Mouse (Mus musculus) kidney, postnatal 0 days (tissue): ENCODE data around the gene Nap1l4. TPM values are rescaled to one million over a fixed set of nuclear protein-coding genes. Genes with fewer than 3 reads are reported as not detected.
"Not testable (repeated sequence)": the region's sequence is repeated elsewhere in the genome, so short reads cannot be mapped to it uniquely, and the experiment has no call there.

Experiments
- ATAC-seq: fragments of 200-750 bp; cut with Nextera tagmentation; replicated peaks from 2 replicates; pipeline ENCODE4 v1.8.0; 2017; ENCODE audit warnings: low read depth, moderate number of reproducible peaks, moderate TSS enrichment, moderate library complexity; ENCODE audit not compliant: low FRiP score
- DNase-seq: peaks from one replicate; pipeline ENCODE4 v3.0.0-alpha.2; 2016; ENCODE audit warnings: low spot score
- H3K27ac ChIP-seq: fragments of 300-500 bp; sonication (generic); 2 replicates; pipeline ENCODE4 v1.5.1; 2014; ENCODE audit warnings: mild to moderate bottlenecking
- H3K27me3 ChIP-seq: fragments of 300-500 bp; sonication (generic); 2 replicates; pipeline ENCODE4 v1.6.1; 2014; ENCODE audit warnings: low read length, mixed read lengths; ENCODE audit not compliant: insufficient read depth
- H3K36me3 ChIP-seq: fragments of 300-500 bp; sonication (generic); 2 replicates; pipeline ENCODE4 v1.6.1; 2014; ENCODE audit warnings: low read length, mixed read lengths; ENCODE audit not compliant: insufficient read depth
- H3K4me1 ChIP-seq: fragments of 300-500 bp; sonication (generic); replicated peaks from 2 replicates; pipeline ENCODE4 v1.6.1; 2014; ENCODE audit warnings: antibody characterized with exemption, low read length, mixed read lengths; ENCODE audit not compliant: insufficient read depth
- H3K4me2 ChIP-seq: fragments of 300-500 bp; sonication (generic); 2 replicates; pipeline ENCODE4 v1.6.1; 2014; ENCODE audit warnings: mild to moderate bottlenecking, low read length, moderate library complexity, mixed read lengths
- H3K4me3 ChIP-seq: fragments of 300-500 bp; sonication (generic); replicated peaks from 2 replicates; pipeline ENCODE4 v1.5.1; 2014; ENCODE audit warnings: low read depth, low read length
- H3K9ac ChIP-seq: fragments of 300-500 bp; sonication (generic); 2 replicates; pipeline ENCODE4 v1.6.1; 2014; ENCODE audit warnings: low read depth, low read length
- H3K9me3 ChIP-seq: fragments of 300-500 bp; sonication (generic); replicated peaks from 2 replicates; pipeline ENCODE4 v1.6.1; 2016; ENCODE audit warnings: low read length, inconsistent platforms, mixed read lengths
- CTCF ChIP-seq: IDR thresholded peaks from 2 replicates; pipeline ENCODE4 v1.5.1; 2016; ENCODE audit warnings: antibody characterized with exemption, low read depth, mild to moderate bottlenecking, moderate library complexity
- WGBS: fragments of 180-500 bp; shearing (Covaris S2); extraction: QIAGEN DNeasy Blood & Tissue Kit; methylation state at CpG from one replicate; pipeline ENCODE4 v1.1.7; 2014; 5-methylcytosine and 5-hydroxymethylcytosine counted together
- polyA plus RNA-seq: library from polyadenylated mRNA; unstranded; fragments of >200 nt; fragmentation: Nextera tagmentation; extraction: Ambion mirVana; gene quantifications from 2 replicates; pipeline ENCODE4 v1.2.1, GENCODE M21; 2015

Gene Nap1l4
- polyA plus RNA-seq, 1 experiment from 2014 or later = 156 TPM

DNA sequence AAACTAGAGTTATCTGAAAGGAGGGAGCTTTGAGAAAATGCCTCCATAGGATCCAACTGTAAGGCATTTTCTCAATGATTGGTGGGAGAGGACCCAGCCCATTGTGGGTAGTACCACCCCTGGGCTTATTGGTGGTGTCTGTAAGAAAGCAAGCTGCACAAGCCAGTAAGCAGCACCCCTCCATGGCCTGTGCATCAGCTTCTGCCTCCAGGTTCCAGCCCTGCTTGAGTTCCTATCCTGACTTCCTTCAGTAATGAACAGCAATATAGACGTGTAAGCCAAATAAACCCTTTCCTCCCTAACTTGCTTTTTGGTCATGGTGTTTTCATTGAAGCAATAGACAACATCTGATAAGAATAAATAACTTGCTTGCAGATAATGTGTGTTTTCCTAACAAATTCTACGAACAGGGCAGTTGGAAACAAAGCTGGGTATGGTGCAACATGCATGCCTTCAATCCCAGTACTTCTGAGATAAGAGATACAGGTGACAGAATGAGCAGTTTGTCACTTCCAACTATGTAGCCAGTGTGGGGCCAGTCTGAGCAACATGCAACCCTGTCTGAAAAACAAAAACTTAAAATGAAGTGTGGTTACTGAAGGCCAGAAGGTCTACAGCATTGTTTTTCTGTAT, 798 bp upstream of the Nap1l4 start:
- ATAC-seq = peak; percentile 2; the same call in 1 of the 2 replicates
- Histone ChIP-seq H3K4me2 (peak overlapping the region; percentile 62), H3K9ac (peak overlapping the region; percentile 68), H3K9me3 (no peaks in the 10 kb centered on the region), H3K36me3 (peaks cover 5% of the 10 kb centered on the region; the same call in 1 of the 2 replicates), H3K27ac (peak overlapping the region; percentile 87), H3K27me3 (no peaks in the 10 kb centered on the region), H3K4me1 (peaks cover 11% of the 10 kb centered on the region), H3K4me3 (peak overlapping the region; percentile 66)
- WGBS = 31% methylated on average over 2 of the region's 2 CpGs
- no peak for TF ChIP-seq CTCF
- no peak for DNase-seq

DNA sequence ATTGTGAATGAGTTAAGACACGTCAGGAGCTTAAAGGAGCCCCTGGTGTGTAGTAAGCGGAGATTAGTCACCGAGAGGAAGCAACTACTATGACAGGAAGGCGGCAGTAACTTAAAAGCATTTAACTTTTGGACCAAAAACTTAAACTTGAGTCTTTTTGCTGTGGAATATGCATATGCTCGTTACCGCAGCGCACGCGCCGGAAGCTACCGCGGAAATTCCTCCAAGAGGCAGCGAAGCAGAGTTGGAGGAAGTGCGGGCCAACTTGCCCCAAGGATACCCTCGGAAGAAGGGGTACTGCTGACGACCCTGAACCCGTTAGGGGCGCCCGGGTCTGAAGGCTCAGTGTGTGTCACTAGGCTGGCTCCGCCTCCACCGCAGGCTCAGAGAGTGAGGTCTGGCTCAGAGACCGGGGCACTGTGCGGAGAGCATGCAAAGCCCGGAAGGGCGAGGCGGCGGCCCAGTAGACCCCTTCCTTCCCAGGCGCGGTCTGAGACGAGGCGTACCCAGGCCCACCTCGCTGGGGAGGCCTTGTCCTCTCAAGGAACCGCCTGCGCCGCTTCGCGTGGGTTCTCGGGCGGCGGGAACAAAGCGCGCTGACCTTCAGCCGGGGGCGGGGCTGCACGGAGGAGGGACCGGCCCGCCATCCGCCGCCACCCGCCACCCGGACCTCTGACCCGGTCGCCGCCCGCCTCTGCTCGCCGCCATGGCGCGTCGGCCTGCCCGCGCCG, 510 bp downstream of the Nap1l4 start:
- DNase-seq (peak; percentile 72), ATAC-seq (peak; percentile 82)
- H3K27ac ChIP-seq = peak overlapping the region; percentile 87
- no peak for TF ChIP-seq CTCF
- WGBS = 0% methylated on average over 44 of the region's 63 CpGs
- H3K4me2 ChIP-seq = peak overlapping the region; percentile 79
- 0 out of 2 replicates have a peak, but pooled peaks cover 2% of the 10 kb centered on the region for H3K36me3 ChIP-seq
- H3K9me3 ChIP-seq = no peaks in the 10 kb centered on the region
- H3K9ac ChIP-seq = peak overlapping the region; percentile 77
- peaks cover 11% of the 10 kb centered on the region for H3K4me1 ChIP-seq
- H3K27me3 ChIP-seq = no peaks in the 10 kb centered on the region
- H3K4me3 ChIP-seq = peak overlapping the region; percentile 66

DNA sequence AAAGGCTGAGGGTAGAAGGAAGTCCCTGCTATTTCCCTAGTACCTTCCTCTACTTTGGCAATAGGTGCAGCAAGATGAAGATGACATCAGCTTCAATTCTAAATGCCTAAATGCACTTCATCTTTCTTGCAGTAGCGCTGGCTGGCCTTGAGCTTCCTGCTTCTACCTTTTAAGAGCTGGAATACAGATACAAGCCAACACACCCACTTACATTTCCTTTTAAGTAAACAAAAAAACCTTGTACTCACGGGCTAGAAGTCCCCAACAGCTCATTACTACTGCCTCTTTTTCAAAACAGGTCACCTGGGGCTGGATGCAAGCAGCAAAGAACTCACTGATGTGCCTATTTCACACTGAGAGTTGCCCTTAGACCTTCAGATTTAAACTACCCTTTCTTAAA, 2.4 kb downstream of the Nap1l4 start:
- Histone ChIP-seq H3K4me1 (peaks cover 11% of the 10 kb centered on the region), H3K27me3 (no peaks in the 10 kb centered on the region), H3K4me3 (no peak overlapping the region), H3K27ac (no peak overlapping the region), H3K9ac (no peak overlapping the region), H3K36me3 (0 out of 2 replicates have a peak, but pooled peaks cover 2% of the 10 kb centered on the region), H3K9me3 (no peaks in the 10 kb centered on the region), H3K4me2 (no peak overlapping the region)
- no peak for ATAC-seq
- TF ChIP-seq CTCF = no peak
- WGBS = 41% methylated on average over 2 of the region's 2 CpGs
- DNase-seq = no peak

DNA sequence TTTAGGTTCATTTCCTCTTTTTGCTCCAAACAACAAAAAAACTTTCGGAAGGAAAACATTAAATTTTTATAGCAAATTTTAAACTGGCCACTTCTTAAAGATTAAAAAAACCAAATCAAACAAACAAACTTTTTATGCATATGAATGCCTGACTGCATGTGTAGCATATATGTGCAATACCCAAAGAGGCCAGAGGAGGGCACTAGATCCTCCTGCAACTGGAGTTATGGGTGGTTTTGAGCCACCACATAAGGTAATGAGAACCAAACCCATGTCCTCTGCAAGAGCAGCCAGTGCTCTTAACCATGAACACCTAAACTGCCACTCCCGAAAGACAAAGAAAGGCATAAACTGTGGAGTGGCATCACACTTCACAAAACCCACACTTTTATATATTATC, 4.5 kb downstream of the Nap1l4 start:
- Histone ChIP-seq H3K4me3 (no peak overlapping the region), H3K27me3 (no peaks in the 10 kb centered on the region), H3K9ac (no peak overlapping the region), H3K9me3 (no peaks in the 10 kb centered on the region), H3K4me2 (no peak overlapping the region), H3K27ac (no peak overlapping the region), H3K36me3 (0 out of 2 replicates have a peak, but pooled peaks cover 2% of the 10 kb centered on the region), H3K4me1 (peaks cover 11% of the 10 kb centered on the region; the same call in 1 of the 2 replicates)
- DNase-seq (peak; percentile 35), ATAC-seq (no peak)
- peak; percentile 69 for TF ChIP-seq CTCF
- 96% methylated on average over 2 of the region's 2 CpGs for WGBS

DNA sequence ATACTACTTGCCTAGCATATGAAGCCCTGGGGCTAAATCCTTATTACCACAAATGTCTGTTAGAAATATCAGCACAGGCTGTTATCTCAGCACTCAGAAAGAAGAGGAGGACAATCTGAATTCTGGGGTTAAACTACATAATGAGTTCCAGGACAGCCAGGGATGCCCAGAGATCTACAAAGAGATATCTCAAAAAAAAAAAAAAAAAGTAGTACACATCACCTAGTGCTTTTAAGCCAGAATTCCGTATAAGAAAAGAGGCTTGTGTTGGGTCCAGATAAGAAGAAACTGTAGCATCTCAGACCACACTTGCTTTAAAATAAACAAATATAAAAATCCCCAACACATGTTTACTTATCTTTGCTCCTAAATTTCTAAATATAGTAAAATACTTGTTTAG, 10.2 kb downstream of the Nap1l4 start:
- no peaks in the 10 kb centered on the region for H3K4me1 ChIP-seq
- H3K27me3 ChIP-seq = no peaks in the 10 kb centered on the region
- DNase-seq (no peak), ATAC-seq (no peak)
- no peak for TF ChIP-seq CTCF
- H3K9ac ChIP-seq = no peak overlapping the region
- 73% methylated on average over 1 of the region's 1 CpGs for WGBS
- peaks cover 35% of the 10 kb centered on the region for H3K36me3 ChIP-seq
- no peak overlapping the region for H3K27ac ChIP-seq
- H3K4me3 ChIP-seq = no peak overlapping the region
- no peaks in the 10 kb centered on the region for H3K9me3 ChIP-seq
- H3K4me2 ChIP-seq = no peak overlapping the region

DNA sequence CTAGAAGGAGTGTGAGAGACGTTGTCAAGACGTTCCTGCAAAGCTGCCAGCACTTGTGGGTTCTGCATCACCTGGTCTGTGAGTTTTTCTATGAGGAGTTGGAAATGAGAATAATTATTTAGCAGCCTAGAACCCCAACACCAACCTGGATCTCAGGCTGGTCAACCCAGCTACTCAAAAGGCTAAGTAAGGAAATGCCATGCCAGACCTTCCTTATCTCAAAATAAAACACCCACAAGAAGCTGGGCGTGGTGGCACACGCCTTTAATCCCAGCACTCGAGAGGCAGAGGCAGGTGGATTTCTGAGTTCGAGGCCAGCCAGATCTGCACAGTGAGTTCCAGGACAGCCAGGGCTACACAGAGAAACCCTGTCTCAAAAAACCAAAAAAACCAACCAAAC, 10.7 kb downstream of the Nap1l4 start:
- 87% methylated on average over 6 of the region's 6 CpGs for WGBS
- H3K27me3 ChIP-seq, H3K27ac ChIP-seq, ATAC-seq, H3K4me3 ChIP-seq, H3K4me1 ChIP-seq, H3K9ac ChIP-seq, H3K4me2 ChIP-seq, H3K9me3 ChIP-seq, DNase-seq: not testable (repeated sequence)
- H3K36me3 ChIP-seq = peaks cover 38% of the 10 kb centered on the region
